Mouse (Mus musculus) forebrain, embryonic 13.5 days (tissue): ENCODE data around the gene Papolg. TPM values are rescaled to one million over a fixed set of nuclear protein-coding genes. Genes with fewer than 3 reads are reported as not detected.

ENCODE experiments used
- ATAC-seq: fragments of 200-750 bp; cut with Nextera tagmentation; 2 replicates; pipeline ENCODE4 v1.8.0; 2017
- H3K27ac ChIP-seq: fragments of 300-500 bp; sonication (generic); 2 replicates; pipeline ENCODE4 v1.5.1; 2015; ENCODE audit warnings: inconsistent platforms, mild to moderate bottlenecking, moderate library complexity
- H3K27me3 ChIP-seq: fragments of 300-500 bp; sonication (generic); 2 replicates; pipeline ENCODE4 v1.6.1; 2015; ENCODE audit warnings: mild to moderate bottlenecking, inconsistent platforms
- H3K36me3 ChIP-seq: fragments of 300-500 bp; sonication (generic); 2 replicates; pipeline ENCODE4 v1.6.1; 2015; ENCODE audit warnings: mild to moderate bottlenecking, inconsistent platforms; ENCODE audit not compliant: poor library complexity, severe bottlenecking
- H3K4me1 ChIP-seq: fragments of 300-500 bp; sonication (generic); 2 replicates; pipeline ENCODE4 v1.6.1; 2015; ENCODE audit warnings: inconsistent platforms
- H3K4me2 ChIP-seq: fragments of 300-500 bp; sonication (generic); 2 replicates; pipeline ENCODE4 v1.6.1; 2015; ENCODE audit warnings: inconsistent platforms, mild to moderate bottlenecking, moderate library complexity
- H3K4me3 ChIP-seq: fragments of 300-500 bp; sonication (generic); 2 replicates; pipeline ENCODE4 v1.5.1; 2015; ENCODE audit warnings: mild to moderate bottlenecking, inconsistent platforms
- H3K9ac ChIP-seq: fragments of 300-500 bp; sonication (generic); 2 replicates; pipeline ENCODE4 v1.6.1; 2015; ENCODE audit warnings: mild to moderate bottlenecking, inconsistent platforms
- H3K9me3 ChIP-seq: fragments of 300-500 bp; sonication (generic); replicated peaks from 2 replicates; pipeline ENCODE4 v1.6.1; 2016; ENCODE audit warnings: inconsistent platforms
- WGBS: fragments of 180-500 bp; shearing (Covaris S2); methylation state at CpG from one replicate; pipeline ENCODE4 v1.1.7; 2015; 5-methylcytosine and 5-hydroxymethylcytosine counted together
- polyA plus RNA-seq: library from polyadenylated mRNA; unstranded; fragments of >200 nt; fragmentation: Nextera tagmentation; extraction: Ambion mirVana; gene quantifications from 2 replicates; pipeline ENCODE4 v1.2.1, GENCODE M21; 2015

The Papolg gene
- polyA plus RNA-seq, 1 experiment from 2014 or later = 27.4 TPM

DNA sequence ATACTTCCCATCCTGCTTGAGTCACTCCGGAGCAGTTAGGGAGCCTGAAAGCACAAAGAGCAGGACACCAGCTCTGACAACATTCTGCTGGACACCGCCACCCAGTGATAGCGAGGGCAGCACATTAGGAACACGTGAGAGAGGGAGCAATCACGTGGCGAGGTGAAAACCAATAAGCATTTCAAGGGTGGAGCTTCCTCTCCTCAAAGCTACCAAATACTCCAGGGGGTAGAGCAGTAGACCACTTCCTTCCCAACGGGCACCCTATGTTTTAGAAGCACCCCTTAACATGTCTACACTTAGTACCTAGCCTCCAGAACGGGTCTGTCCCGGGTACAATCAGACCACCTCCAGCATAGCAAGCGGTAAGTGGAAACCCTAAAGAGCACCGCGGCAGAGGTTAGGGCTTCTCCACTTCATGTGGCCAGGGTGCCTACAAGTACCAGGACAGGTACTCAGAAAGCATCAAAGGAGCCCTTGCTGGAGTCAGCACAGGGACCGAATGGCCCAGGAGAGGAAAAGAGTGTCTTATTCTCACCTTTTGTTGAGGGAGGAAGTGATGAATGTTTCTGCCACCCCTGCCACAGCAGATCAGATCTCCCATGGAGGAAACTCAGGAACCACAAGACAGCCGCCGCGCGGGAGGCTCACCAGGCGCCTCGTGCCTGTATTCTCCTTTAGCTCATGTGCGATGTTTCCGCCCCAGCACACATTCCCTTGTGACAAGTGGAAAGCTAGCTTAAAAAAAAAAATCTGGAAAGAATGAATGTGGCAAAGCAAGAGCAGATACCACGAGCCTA lies 48.8 kb downstream of the Papolg start:
- WGBS = 72% methylated on average over 22 of the region's 22 CpGs
- H3K27ac ChIP-seq = no peak overlapping the region
- H3K9me3 ChIP-seq = no peaks in the 10 kb centered on the region
- no peaks in the 10 kb centered on the region for H3K36me3 ChIP-seq
- no peaks in the 10 kb centered on the region for H3K4me1 ChIP-seq
- no peak for ATAC-seq
- H3K4me3 ChIP-seq = no peak overlapping the region
- no peak overlapping the region for H3K9ac ChIP-seq
- no peaks in the 10 kb centered on the region for H3K27me3 ChIP-seq
- H3K4me2 ChIP-seq = no peak overlapping the region

GRCm38 (mm10) chr11:23823244-23823643 lies 71.8 kb downstream of the Papolg start:
- no peak overlapping the region for H3K4me2 ChIP-seq
- WGBS = 75% methylated on average over 3 of the region's 3 CpGs
- ATAC-seq = no peak

DNA sequence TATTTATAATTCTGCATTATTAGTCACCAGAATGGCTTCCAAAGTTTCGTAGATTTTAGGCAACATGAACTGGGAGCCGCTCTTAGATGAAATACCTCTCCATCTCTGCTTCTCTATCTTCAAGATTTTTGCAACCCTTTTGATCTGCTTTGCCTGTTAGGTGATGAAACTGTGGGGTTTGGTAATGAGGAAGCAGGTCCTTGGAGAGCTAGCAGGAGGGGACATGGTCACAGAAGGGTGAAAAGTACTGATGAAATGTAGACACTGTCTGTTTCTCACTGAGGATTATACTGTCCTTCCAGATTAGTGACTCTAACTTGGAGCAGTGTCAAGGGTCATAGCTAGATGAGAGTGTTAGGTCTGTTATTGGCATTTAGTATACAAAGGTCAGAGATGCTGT lies 73.4 kb downstream of the Papolg start:
- H3K4me3 ChIP-seq = no peak overlapping the region
- no peak overlapping the region for H3K27ac ChIP-seq
- no peaks in the 10 kb centered on the region for H3K36me3 ChIP-seq
- H3K9me3 ChIP-seq = no peaks in the 10 kb centered on the region; the same call in 1 of the 2 replicates
- no peaks in the 10 kb centered on the region for H3K4me1 ChIP-seq
- 89% methylated on average over 2 of the region's 2 CpGs for WGBS
- H3K4me2 ChIP-seq = no peak overlapping the region
- no peak for ATAC-seq
- no peak overlapping the region for H3K9ac ChIP-seq
- H3K27me3 ChIP-seq = no peaks in the 10 kb centered on the region

More at GRCm38 (mm10) chr11:23823244-23823643, 71.8 kb downstream of the Papolg start:
- Histone ChIP-seq H3K9ac (no peak overlapping the region), H3K9me3 (no peaks in the 10 kb centered on the region), H3K27me3 (no peaks in the 10 kb centered on the region), H3K4me1 (no peaks in the 10 kb centered on the region), H3K27ac (no peak overlapping the region), H3K4me3 (no peak overlapping the region), H3K36me3 (no peaks in the 10 kb centered on the region)

DNA sequence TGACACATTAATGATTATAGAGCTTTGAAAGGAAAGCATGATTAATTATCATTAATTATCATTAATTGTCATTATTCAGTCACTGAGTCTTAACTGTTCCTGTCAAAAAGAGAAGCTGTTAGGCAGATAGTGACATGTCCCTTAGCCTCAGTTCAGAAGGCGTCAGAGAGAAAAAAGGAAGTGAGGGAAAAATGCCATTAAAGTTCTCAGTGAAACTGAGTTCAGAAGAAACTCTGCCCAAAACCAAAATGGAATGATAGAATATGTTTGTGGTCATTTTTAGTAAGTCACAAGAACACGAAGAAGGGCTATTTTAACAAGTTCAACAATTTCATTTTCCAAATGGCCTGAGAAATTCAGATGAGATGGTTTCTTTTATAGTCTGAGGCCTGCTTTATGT lies 74.1 kb downstream of the Papolg start:
- 80% methylated on average over 2 of the region's 2 CpGs for WGBS
- Histone ChIP-seq H3K4me2 (no peak overlapping the region), H3K4me3 (no peak overlapping the region), H3K27me3 (no peaks in the 10 kb centered on the region), H3K4me1 (no peaks in the 10 kb centered on the region), H3K36me3 (no peaks in the 10 kb centered on the region), H3K9me3 (no peaks in the 10 kb centered on the region; the same call in 1 of the 2 replicates), H3K9ac (no peak overlapping the region), H3K27ac (no peak overlapping the region)
- ATAC-seq = no peak

DNA sequence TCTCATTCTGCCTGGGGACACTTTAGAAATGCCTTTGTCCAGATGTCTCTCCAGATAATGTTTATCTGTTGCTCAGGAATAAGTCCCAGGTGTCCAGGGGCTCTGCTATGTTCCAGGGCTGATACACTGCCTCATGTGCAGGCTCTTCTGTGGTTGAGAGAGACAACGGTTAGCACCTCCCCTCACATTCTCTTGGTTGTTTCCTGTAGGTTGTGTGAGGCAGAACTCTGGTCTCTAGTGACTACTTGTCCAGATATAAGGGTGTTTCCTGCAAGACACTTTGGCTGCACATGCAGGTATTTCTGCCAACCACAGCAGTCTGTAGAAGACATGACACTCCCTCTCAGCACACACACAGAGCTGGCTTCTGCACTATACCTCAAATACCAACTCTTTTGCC lies 76.3 kb downstream of the Papolg start:
- Histone ChIP-seq H3K4me2 (no peak overlapping the region), H3K27me3 (no peaks in the 10 kb centered on the region), H3K4me1 (no peaks in the 10 kb centered on the region), H3K9me3 (no peaks in the 10 kb centered on the region; the same call in 1 of the 2 replicates), H3K4me3 (no peak overlapping the region), H3K36me3 (no peaks in the 10 kb centered on the region), H3K9ac (no peak overlapping the region), H3K27ac (no peak overlapping the region)
- no peak for ATAC-seq
- 85% methylated on average over 1 of the region's 1 CpGs for WGBS

Other genes starting within 250 kb of the Papolg start
- gene Pus10, start 229.6 kb downstream of the Papolg start, polyA plus RNA-seq = 16.4 and 16.7 TPM in 2 replicates
- 34.2 and 41.3 TPM in 2 replicates for gene Pex13, start 229.3 kb downstream of the Papolg start, polyA plus RNA-seq
- 0.27 and 0.40 TPM in 2 replicates for gene Rel, start 124.3 kb downstream of the Papolg start, polyA plus RNA-seq
- not detected in 2 replicates for gene A830031A19Rik, start 179.8 kb upstream of the Papolg start, polyA plus RNA-seq
- gene Bcl11a, start 182.8 kb upstream of the Papolg start, polyA plus RNA-seq = 159 and 161 TPM in 2 replicates